Mouse (Mus musculus): Measurements from ENCODE around the gene Hmgxb4. TPM values are rescaled to one million over a fixed set of nuclear protein-coding genes. Genes with fewer than 3 reads are reported as not detected.

The Hmgxb4 gene
- polyA plus RNA-seq, 1 experiment from 2014 or later = 18.3 TPM

DNA sequence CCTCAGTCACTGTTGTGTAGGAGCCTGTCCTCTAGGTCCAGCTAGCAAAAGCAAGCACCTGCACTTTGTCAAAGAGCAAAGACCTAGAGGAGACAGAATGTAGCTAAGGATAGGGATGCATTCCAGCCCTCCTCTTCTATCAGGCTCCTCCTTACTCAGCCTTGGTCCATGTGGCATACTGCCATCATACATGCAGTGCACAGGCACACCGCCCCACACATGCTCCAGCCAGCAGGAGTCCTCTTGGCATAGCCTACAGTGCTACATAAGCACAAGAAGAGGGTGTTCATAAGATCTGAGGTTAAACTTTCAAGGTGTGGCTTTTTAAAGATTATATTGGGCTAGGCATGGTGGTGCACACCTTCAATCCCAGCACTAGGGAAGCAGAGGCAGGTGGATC, 81.7 kb downstream of the Hmgxb4 start:
- ATAC-seq (replicated peaks; ENCODE audit: insufficient number of reproducible peaks, insufficient read depth, low FRiP score, low read depth) = no peak
- 92% methylated on average over 1 of the region's 1 CpGs for WGBS
- Histone ChIP-seq H3K9ac (no peak overlapping the region), H3K9me3 (replicated peaks) (no peaks in the 10 kb centered on the region), H3K27ac (no peak overlapping the region), H3K27me3 (no peaks in the 10 kb centered on the region), H3K4me2 (no peak overlapping the region), H3K4me1 (replicated peaks) (no peaks in the 10 kb centered on the region), H3K4me3 (no peak overlapping the region), H3K36me3 (no peaks in the 10 kb centered on the region)

DNA sequence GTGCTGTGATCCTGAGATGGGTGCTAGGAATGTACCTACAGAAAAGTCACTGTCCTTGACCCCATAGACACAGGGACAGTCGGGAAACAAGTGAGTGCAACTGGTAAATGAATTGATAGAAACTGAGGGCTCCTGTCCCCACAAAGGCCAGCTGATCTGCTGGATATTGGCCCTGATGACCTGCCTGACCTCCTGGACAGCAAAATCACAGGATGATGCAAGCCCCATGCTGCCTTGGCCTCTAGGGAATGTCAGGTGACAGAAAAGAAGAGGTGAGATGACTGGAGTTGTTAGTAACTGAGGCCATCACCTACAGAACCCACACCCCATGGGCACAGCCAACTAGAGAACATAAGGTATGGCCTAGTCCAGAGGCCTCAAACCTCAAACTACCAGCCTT, 85.1 kb downstream of the Hmgxb4 start:
- 74% methylated on average over 1 of the region's 1 CpGs for WGBS

DNA sequence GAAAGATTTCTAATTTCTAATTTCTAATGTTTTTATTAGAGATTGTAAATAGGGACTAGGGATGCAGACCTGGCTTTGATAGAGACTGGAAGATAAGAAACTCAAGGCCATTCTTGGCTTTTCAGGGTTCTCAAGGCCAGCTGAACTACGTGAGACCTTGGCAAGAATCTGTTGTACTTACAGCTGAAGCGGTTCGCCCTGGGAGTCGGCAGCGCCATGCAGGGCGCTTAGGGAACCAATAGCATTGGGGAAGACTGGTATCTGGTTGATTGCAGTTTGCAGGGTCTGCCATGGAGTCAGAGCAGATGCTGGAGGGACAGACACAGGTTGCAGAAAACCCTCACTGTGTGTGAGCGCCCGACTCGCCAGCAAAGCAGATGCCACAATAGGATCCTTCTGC, 85.7 kb downstream of the Hmgxb4 start:
- no peak for ATAC-seq (replicated peaks; ENCODE audit: insufficient number of reproducible peaks, insufficient read depth, low FRiP score, low read depth)
- Histone ChIP-seq H3K27me3 (no peaks in the 10 kb centered on the region), H3K36me3 (no peaks in the 10 kb centered on the region), H3K9ac (no peak overlapping the region), H3K9me3 (replicated peaks) (no peaks in the 10 kb centered on the region), H3K4me2 (no peak overlapping the region), H3K4me3 (no peak overlapping the region), H3K27ac (no peak overlapping the region), H3K4me1 (replicated peaks) (0 out of 2 replicates have a peak, but pooled peaks cover 5% of the 10 kb centered on the region)
- WGBS = 92% methylated on average over 9 of the region's 9 CpGs

More for the DNA sequence above, 85.1 kb downstream of the Hmgxb4 start:
- Histone ChIP-seq H3K4me1 (replicated peaks) (no peaks in the 10 kb centered on the region), H3K4me2 (no peak overlapping the region), H3K27me3 (no peaks in the 10 kb centered on the region), H3K9ac (no peak overlapping the region), H3K9me3 (replicated peaks) (no peaks in the 10 kb centered on the region), H3K36me3 (no peaks in the 10 kb centered on the region), H3K4me3 (no peak overlapping the region), H3K27ac (no peak overlapping the region)
- ATAC-seq (replicated peaks; ENCODE audit: insufficient number of reproducible peaks, insufficient read depth, low FRiP score, low read depth) = no peak

Other genes starting within 250 kb of the Hmgxb4 start
- 0.13 TPM in 1 of 2 replicates, not detected in the other for gene Isx, start 120.2 kb upstream of the Hmgxb4 start, polyA plus RNA-seq (2015; fragmentation: Nextera tagmentation; extraction: Ambion mirVana)
- gene Tom1, start 40.3 kb downstream of the Hmgxb4 start, polyA plus RNA-seq (2015; fragmentation: Nextera tagmentation; extraction: Ambion mirVana) = 41.3 and 46.9 TPM in 2 replicates
- gene Hmox1, start 100.3 kb downstream of the Hmgxb4 start, polyA plus RNA-seq (2015; fragmentation: Nextera tagmentation; extraction: Ambion mirVana) = 16.3 and 23.6 TPM in 2 replicates
- gene Mcm5, start 116.2 kb downstream of the Hmgxb4 start, polyA plus RNA-seq (2015; fragmentation: Nextera tagmentation; extraction: Ambion mirVana) = 56.2 and 92.8 TPM in 2 replicates
- gene Rasd2, start 220.6 kb downstream of the Hmgxb4 start, polyA plus RNA-seq (2015; fragmentation: Nextera tagmentation; extraction: Ambion mirVana) = 0.62 and 0.91 TPM in 2 replicates